Mouse (Mus musculus) E14TG2a.4 (cell line): Measurements from ENCODE around the gene Ttc41.

Experiments
- CTCF ChIP-seq: conservative IDR thresholded peaks from 2 replicates; pipeline ENCODE4 v1.5.1; 2014; ENCODE audit warnings: low read length
- POU5F1 ChIP-seq: IDR thresholded peaks from 2 replicates; pipeline ENCODE4 v1.6.1; 2014; ENCODE audit warnings: low read length, borderline replicate concordance

DNA sequence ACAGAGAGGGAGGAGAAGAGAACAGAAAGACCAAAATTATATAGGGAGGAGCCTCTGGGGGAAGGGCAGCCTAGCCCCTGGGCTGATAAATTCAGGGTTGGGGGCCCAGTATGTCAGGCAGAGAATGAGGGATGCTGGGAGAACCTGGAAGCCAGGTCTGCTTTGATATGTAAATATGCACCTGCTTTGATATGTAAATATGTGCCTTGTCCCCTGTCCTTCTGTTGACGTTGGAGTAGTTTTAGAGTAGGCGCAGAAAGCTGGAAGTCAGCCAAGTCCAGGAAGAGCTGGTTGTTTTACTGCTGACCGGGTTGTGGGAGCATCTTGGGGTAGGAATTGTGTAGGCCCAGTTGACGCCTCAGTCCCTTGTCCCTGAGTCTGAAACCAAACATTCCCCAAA is 64.2 kb downstream of the Ttc41 start:
- TF ChIP-seq CTCF (no peak), POU5F1 (peak; percentile 85)
